Mouse (Mus musculus) MEL (cell line): ENCODE results near the gene Sccpdh.

Source experiments
- CTCF ChIP-seq, 3 experiments: IDR thresholded peaks in 2 of 3; conservative IDR thresholded peaks in 1 of 3; 2 replicates each; pipeline ENCODE4 v1.5.1; 2011 to 2012; ENCODE audit warnings: low read length in 3 of 3, low read depth in 2 of 3, mild to moderate bottlenecking in 2 of 3, improper control_type of control experiment in 1 of 3, inconsistent platforms in 1 of 3, mixed read lengths in 1 of 3, moderate library complexity in 1 of 3; ENCODE audit not compliant: control insufficient read depth in 1 of 3, insufficient read depth in 1 of 3, poor library complexity in 1 of 3, severe bottlenecking in 1 of 3
- NRF1 ChIP-seq: IDR thresholded peaks from 2 replicates; pipeline ENCODE4 v1.6.1; 2014; ENCODE audit warnings: low read depth, mild to moderate bottlenecking, inconsistent platforms, low read length, improper control_type of control experiment, moderate library complexity; ENCODE audit not compliant: poor library complexity, insufficient read depth, severe bottlenecking

- TF ChIP-seq NRF1 (no peak), CTCF (IDR thresholded peaks at IDR 0.05 in 2 of 3, conservative IDR thresholded peaks at IDR 0.05 in 1 of 3; ENCODE audit: control insufficient read depth in 1 of 3, insufficient read depth in 1 of 3, low read depth in 2 of 3, low read length in 3 of 3, poor library complexity in 1 of 3, severe bottlenecking in 1 of 3) (no peak)
These were observed 20.9 kb downstream of the Sccpdh start for GRCm38 (mm10) chr1:179688914-179689313.
